Mouse (Mus musculus) G1E (cell line): ENCODE data around the gene Prrc2c.

Experiments
- CTCF ChIP-seq: IDR thresholded peaks from 2 replicates; pipeline ENCODE4 v1.5.1; 2012; ENCODE audit warnings: low read depth, low read length, inconsistent platforms, mixed read lengths
- TAL1 ChIP-seq: conservative IDR thresholded peaks from 2 replicates; pipeline ENCODE4 v1.6.1; 2012; ENCODE audit warnings: low read depth, low read length, inconsistent platforms, mixed read lengths

- TF ChIP-seq TAL1 (no peak), CTCF (no peak)
These were observed 74.7 kb downstream of the Prrc2c start for GRCm38 (mm10) chr1:162665486-162666174.
